Mouse (Mus musculus): ENCODE data around the gene Mzf1.

GRCm38 (mm10) chr7:13041256-13041655, 13.3 kb downstream of the Mzf1 start:
- no peak for TF ChIP-seq CTCF (IDR thresholded peaks at IDR 0.05; ENCODE audit: borderline replicate concordance, extremely low read depth, insufficient read depth, insufficient read length)
- no peak for TF ChIP-seq POLR2A (IDR thresholded peaks at IDR 0.05; ENCODE audit: borderline replicate concordance, extremely low read depth, insufficient read depth, insufficient read length, poor library complexity, severe bottlenecking)

Data from brain, embryonic 14.5 days (tissue).